Mouse (Mus musculus): Measurements from ENCODE around the gene Ddias.

- TF ChIP-seq CTCF (IDR thresholded peaks at IDR 0.05; ENCODE audit: low read depth, low read length) = no peak
- TF ChIP-seq POLR2A (IDR thresholded peaks at IDR 0.05; ENCODE audit: borderline replicate concordance, low read depth, low read length) = no peak
Measured at GRCm38 (mm10) chr7:92817886-92818285, 56.2 kb downstream of the Ddias start.

All from bone marrow macrophage, adult 2 months (primary cell).